Mouse (Mus musculus) E14TG2a.4 (cell line): ENCODE data around the gene Tubb2a.

ENCODE experiments used
- CTCF ChIP-seq: conservative IDR thresholded peaks from 2 replicates; pipeline ENCODE4 v1.5.1; 2014; ENCODE audit warnings: low read length
- POU5F1 ChIP-seq: IDR thresholded peaks from 2 replicates; pipeline ENCODE4 v1.6.1; 2014; ENCODE audit warnings: low read length, borderline replicate concordance

- no peak for TF ChIP-seq CTCF
- no peak for TF ChIP-seq POU5F1
Observed at GRCm38 (mm10) chr13:34101908-34102307, 24.1 kb upstream of the Tubb2a start.
